Mouse (Mus musculus) midbrain, embryonic 10.5 days (tissue): ENCODE measurements around the gene Fbxw22. TPM values are rescaled to one million over a fixed set of nuclear protein-coding genes. Genes with fewer than 3 reads are reported as not detected.
"Not testable (repeated sequence)": the region's sequence is repeated elsewhere in the genome, so short reads cannot be mapped to it uniquely, and the experiment has no call there.

Source experiments
- DNase-seq: peaks from one replicate; pipeline ENCODE4 v3.0.0-alpha.2; 2017; ENCODE audit warnings: low spot score
- H3K27ac ChIP-seq: fragments of 300-500 bp; sonication (generic); replicated peaks from 2 replicates; pipeline ENCODE4 v1.5.1; 2016; ENCODE audit warnings: mild to moderate bottlenecking
- H3K27me3 ChIP-seq: fragments of 300-500 bp; sonication (generic); 2 replicates; pipeline ENCODE4 v1.6.1; 2016; ENCODE audit warnings: low read depth, mild to moderate bottlenecking; ENCODE audit not compliant: poor library complexity, severe bottlenecking
- H3K36me3 ChIP-seq: fragments of 300-500 bp; sonication (generic); 2 replicates; pipeline ENCODE4 v1.6.1; 2016; ENCODE audit warnings: mild to moderate bottlenecking, moderate library complexity
- H3K4me1 ChIP-seq: fragments of 300-500 bp; sonication (generic); 2 replicates; pipeline ENCODE4 v1.6.1; 2016
- H3K4me3 ChIP-seq: fragments of 300-500 bp; sonication (generic); 2 replicates; pipeline ENCODE4 v1.5.1; 2016; ENCODE audit warnings: mild to moderate bottlenecking, moderate library complexity
- H3K9me3 ChIP-seq: fragments of 300-500 bp; sonication (generic); replicated peaks from 2 replicates; pipeline ENCODE4 v1.6.1; 2016; ENCODE audit warnings: mild to moderate bottlenecking
- WGBS: fragments of 180-500 bp; shearing (Covaris S2); methylation state at CpG from one replicate; pipeline ENCODE4 v1.1.7; 2016; 5-methylcytosine and 5-hydroxymethylcytosine counted together
- polyA plus RNA-seq: library from polyadenylated mRNA; unstranded; fragments of >200 nt; fragmentation: Nextera tagmentation; extraction: Ambion mirVana; gene quantifications from 2 replicates; pipeline ENCODE4 v1.2.1, GENCODE M21; 2016

Fbxw22 gene
- not detected in 2 replicates for polyA plus RNA-seq

GRCm38 (mm10) chr9:109404196-109404595 lies at the start of gene Fbxw22:
Gene Fbxw22 (minus strand): TSS chr9:109404296.
- not testable (repeated sequence) for H3K27ac ChIP-seq, H3K27me3 ChIP-seq, DNase-seq, H3K9me3 ChIP-seq, H3K4me3 ChIP-seq, H3K36me3 ChIP-seq, H3K4me1 ChIP-seq
- WGBS, result 79% methylated on average over 4 of the region's 4 CpGs

- Histone ChIP-seq H3K4me1 (no peaks in the 10 kb centered on the region), H3K27me3 (no peaks in the 10 kb centered on the region), H3K27ac (no peak within 1 kb of the TSS), H3K4me3 (no peak within 1 kb of the TSS), H3K9me3 (no peaks in the 10 kb centered on the region), H3K36me3 (no peaks in the 10 kb centered on the region)
- DNase-seq, result no peak
These were observed 44.9 kb upstream of the Fbxw22 start, which contains the start of gene Fbxw16 for GRCm38 (mm10) chr9:109449040-109449439. Gene Fbxw16 (minus strand): TSS chr9:109449140.

- no peak for DNase-seq
- Histone ChIP-seq H3K4me3 (no peak overlapping the region), H3K27ac (no peak overlapping the region), H3K9me3 (no peaks in the 10 kb centered on the region), H3K36me3 (no peaks in the 10 kb centered on the region), H3K27me3 (no peaks in the 10 kb centered on the region), H3K4me1 (no peaks in the 10 kb centered on the region)
- 86% methylated on average over 1 of the region's 1 CpGs for WGBS
These were observed 28.9 kb upstream of the Fbxw22 start for GRCm38 (mm10) chr9:109432956-109433355.

- not testable (repeated sequence) for H3K4me3 ChIP-seq, DNase-seq, H3K27ac ChIP-seq, H3K9me3 ChIP-seq, H3K4me1 ChIP-seq, H3K36me3 ChIP-seq, H3K27me3 ChIP-seq
- WGBS, result 100% methylated on average over 1 of the region's 1 CpGs
These were observed 64.5 kb downstream of the Fbxw22 start, which contains the start of gene Fbxw28 for GRCm38 (mm10) chr9:109339559-109339958. Gene Fbxw28 (minus strand): TSS chr9:109339659.

Other genes starting within 250 kb of the Fbxw22 start
- not detected in 2 replicates for gene Fbxw21, start 242.3 kb downstream of the Fbxw22 start, polyA plus RNA-seq
- not detected in 2 replicates for gene Fbxw13, start 208.3 kb downstream of the Fbxw22 start, polyA plus RNA-seq
- not detected in 2 replicates for gene Fbxw20, start 169.5 kb downstream of the Fbxw22 start, polyA plus RNA-seq
- gene Fbxw14, start 116.6 kb downstream of the Fbxw22 start, polyA plus RNA-seq, result not detected in 2 replicates
- not detected in 2 replicates for gene Fbxw28, start 64.6 kb downstream of the Fbxw22 start, polyA plus RNA-seq
- not detected in 2 replicates for gene Fbxw16, start 44.8 kb upstream of the Fbxw22 start, polyA plus RNA-seq
- gene Fbxw19, start 91.6 kb upstream of the Fbxw22 start, polyA plus RNA-seq, result not detected in 2 replicates
- gene Fbxw15, start 164.0 kb upstream of the Fbxw22 start, polyA plus RNA-seq, result not detected in 2 replicates
- gene Fbxw24, start 221.8 kb upstream of the Fbxw22 start, polyA plus RNA-seq, result not detected in 2 replicates